Mouse (Mus musculus) limb, embryonic 11.5 days (tissue): ENCODE results near the gene Prepl. TPM values are rescaled to one million over a fixed set of nuclear protein-coding genes. Genes with fewer than 3 reads are reported as not detected.

Experiments used
- ATAC-seq: fragments of 200-750 bp; cut with Nextera tagmentation; 2 replicates; pipeline ENCODE4 v1.8.0; 2017; ENCODE audit warnings: low read depth; ENCODE audit not compliant: insufficient number of reproducible peaks, low FRiP score, low TSS enrichment
- DNase-seq: peaks from one replicate; pipeline ENCODE4 v3.0.0-alpha.2; 2015; ENCODE audit warnings: low spot score
- H3K27ac ChIP-seq: fragments of 300-500 bp; sonication (generic); replicated peaks from 2 replicates; pipeline ENCODE4 v1.5.1; 2014; ENCODE audit warnings: low read depth, mild to moderate bottlenecking, low read length
- H3K27me3 ChIP-seq: fragments of 300-500 bp; sonication (generic); 2 replicates; pipeline ENCODE4 v1.6.1; 2014; ENCODE audit warnings: mild to moderate bottlenecking, low read length, mixed read lengths; ENCODE audit not compliant: control insufficient read depth, insufficient read depth
- H3K36me3 ChIP-seq: fragments of 300-500 bp; sonication (generic); 2 replicates; pipeline ENCODE4 v1.6.1; 2014; ENCODE audit warnings: mild to moderate bottlenecking, low read length, moderate library complexity, mixed read lengths; ENCODE audit not compliant: control insufficient read depth, insufficient read depth
- H3K4me1 ChIP-seq: fragments of 300-500 bp; sonication (generic); 2 replicates; pipeline ENCODE4 v1.6.1; 2014; ENCODE audit warnings: low read length, mixed read lengths; ENCODE audit not compliant: control insufficient read depth, insufficient read depth
- H3K4me2 ChIP-seq: fragments of 300-500 bp; sonication (generic); 2 replicates; pipeline ENCODE4 v1.6.1; 2014; ENCODE audit warnings: low read depth, mild to moderate bottlenecking, moderate library complexity; ENCODE audit not compliant: severe bottlenecking
- H3K4me3 ChIP-seq: fragments of 300-500 bp; sonication (generic); 2 replicates; pipeline ENCODE4 v1.5.1; 2014; ENCODE audit warnings: low read depth, low read length
- H3K9ac ChIP-seq: fragments of 300-500 bp; sonication (generic); 2 replicates; pipeline ENCODE4 v1.6.1; 2014; ENCODE audit warnings: mild to moderate bottlenecking, low read length
- H3K9me3 ChIP-seq: fragments of 300-500 bp; sonication (generic); 2 replicates; pipeline ENCODE4 v1.6.1; 2016; ENCODE audit warnings: low read length; ENCODE audit not compliant: control insufficient read depth
- WGBS: fragments of 180-500 bp; shearing (Covaris S2); extraction: QIAGEN DNeasy Blood & Tissue Kit; methylation state at CpG from one replicate; pipeline ENCODE4 v1.1.7; 2014; 5-methylcytosine and 5-hydroxymethylcytosine counted together
- polyA plus RNA-seq: library from polyadenylated mRNA; unstranded; fragments of >200 nt; fragmentation: Nextera tagmentation; extraction: Ambion mirVana; gene quantifications from 2 replicates; pipeline ENCODE4 v1.2.1, GENCODE M21; 2014

The Prepl gene
- polyA plus RNA-seq, 1 experiment from 2014 or later = 35.3 TPM

DNA sequence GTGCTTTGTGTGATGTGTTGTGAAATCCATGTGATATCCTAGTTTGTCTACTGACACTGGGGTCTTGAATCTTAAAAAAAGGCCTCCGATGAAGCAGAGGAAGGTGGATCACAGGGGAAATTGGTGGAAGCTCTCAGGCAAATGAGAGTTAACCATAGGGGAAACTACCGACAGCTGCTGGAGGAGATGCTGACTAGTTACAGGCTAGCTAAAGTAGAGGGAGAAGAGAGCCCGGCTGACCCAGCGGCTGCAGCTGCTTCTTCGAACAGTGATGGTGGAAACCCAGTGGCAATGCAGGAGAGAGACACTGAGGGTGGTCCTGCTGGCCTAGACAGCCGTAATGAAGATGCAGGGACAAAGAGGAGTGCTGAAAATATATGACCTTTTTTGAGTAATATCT is 76.6 kb downstream of the Prepl start:
- ATAC-seq (no peak), DNase-seq (no peak)
- no peak overlapping the region for H3K4me2 ChIP-seq
- no peaks in the 10 kb centered on the region for H3K4me1 ChIP-seq
- no peaks in the 10 kb centered on the region for H3K9me3 ChIP-seq
- peaks cover 2% of the 10 kb centered on the region; the same call in 1 of the 2 replicates for H3K36me3 ChIP-seq
- WGBS = 82% methylated on average over 6 of the region's 6 CpGs
- no peak overlapping the region for H3K9ac ChIP-seq
- H3K4me3 ChIP-seq = no peak overlapping the region
- no peaks in the 10 kb centered on the region for H3K27me3 ChIP-seq
- H3K27ac ChIP-seq = no peak overlapping the region

Other genes with a start within 250 kb of the Prepl start
- 81.6 and 87.4 TPM in 2 replicates for gene Ppm1b, start 133.5 kb downstream of the Prepl start, polyA plus RNA-seq
- 0.16 and 0.44 TPM in 2 replicates for gene Slc3a1, start 61.9 kb downstream of the Prepl start, polyA plus RNA-seq
- gene Camkmt, start 311 bp upstream of the Prepl start, polyA plus RNA-seq = 11.4 and 11.6 TPM in 2 replicates